Mouse (Mus musculus): ENCODE measurements around the gene Lrrc51.

- no peak for TF ChIP-seq CTCF (IDR thresholded peaks at IDR 0.05; ENCODE audit: extremely low read depth, insufficient read depth, insufficient read length, insufficient replicate concordance)
- no peak for TF ChIP-seq POLR2A (IDR thresholded peaks at IDR 0.05; ENCODE audit: low read depth, low read length)
These were observed 38.0 kb downstream of the Lrrc51 start for GRCm38 (mm10) chr7:101895695-101896094.
